Mouse (Mus musculus) CD8-positive naive resting alpha-beta T cell, adult 2 months (primary cell): ENCODE data around the gene Plekhb2.

Source experiments
- DNase-seq, 2 experiments: peaks; one replicate each; pipeline ENCODE4 v3.0.0; 2022; ENCODE audit warnings: low read depth in 2 of 2, low spot score in 2 of 2

The Plekhb2 gene

GRCm38 (mm10) chr1:34866815-34867573 lies 17.2 kb downstream of the Plekhb2 start:
- DNase-seq: peak; percentile 90 to 94

GRCm38 (mm10) chr1:34867574-34867955 lies 17.8 kb downstream of the Plekhb2 start:
- DNase-seq: no peak

- DNase-seq: no peak
Observed at GRCm38 (mm10) chr1:34868391-34868790, 18.6 kb downstream of the Plekhb2 start.

- no peak for DNase-seq
Observed at GRCm38 (mm10) chr1:34869231-34869630, 19.5 kb downstream of the Plekhb2 start.

- no peak for DNase-seq
Observed at GRCm38 (mm10) chr1:34871170-34871569, 21.4 kb downstream of the Plekhb2 start.

GRCm38 (mm10) chr1:34873551-34873950 lies 23.8 kb downstream of the Plekhb2 start:
- no peak for DNase-seq

- DNase-seq: no peak
Observed at GRCm38 (mm10) chr1:34879611-34880010, 29.8 kb downstream of the Plekhb2 start.

GRCm38 (mm10) chr1:34883776-34884175 lies 34.0 kb downstream of the Plekhb2 start:
- DNase-seq: no peak

GRCm38 (mm10) chr1:34891559-34892289 lies 41.9 kb downstream of the Plekhb2 start:
- no peak for DNase-seq

GRCm38 (mm10) chr1:34892466-34892865 lies 42.7 kb downstream of the Plekhb2 start:
- no peak for DNase-seq

GRCm38 (mm10) chr1:34893331-34893730 lies 43.6 kb downstream of the Plekhb2 start:
- no peak for DNase-seq

GRCm38 (mm10) chr1:34893831-34894230 lies 44.1 kb downstream of the Plekhb2 start:
- DNase-seq: no peak

- DNase-seq: no peak
Observed at GRCm38 (mm10) chr1:34896102-34896501, 46.3 kb downstream of the Plekhb2 start.

- peak; percentile 28 to 35 for DNase-seq
Observed at GRCm38 (mm10) chr1:34896898-34897297, 47.1 kb downstream of the Plekhb2 start.

- no peak for DNase-seq
Observed at GRCm38 (mm10) chr1:34928656-34929055, 78.9 kb downstream of the Plekhb2 start.
